Mouse (Mus musculus) T-helper 1 cell (primary cell): Measurements from ENCODE around the gene Anapc15.

Source experiments
- in situ Hi-C: fragments of 300-600 bp; cut with MboI, MseI; formaldehyde crosslinking; loops from one replicate; pipeline ENCODE4 v1.15.1; 2025; ENCODE audit warnings: high pct_unique_total_duplicates

The Anapc15 gene

DNA sequence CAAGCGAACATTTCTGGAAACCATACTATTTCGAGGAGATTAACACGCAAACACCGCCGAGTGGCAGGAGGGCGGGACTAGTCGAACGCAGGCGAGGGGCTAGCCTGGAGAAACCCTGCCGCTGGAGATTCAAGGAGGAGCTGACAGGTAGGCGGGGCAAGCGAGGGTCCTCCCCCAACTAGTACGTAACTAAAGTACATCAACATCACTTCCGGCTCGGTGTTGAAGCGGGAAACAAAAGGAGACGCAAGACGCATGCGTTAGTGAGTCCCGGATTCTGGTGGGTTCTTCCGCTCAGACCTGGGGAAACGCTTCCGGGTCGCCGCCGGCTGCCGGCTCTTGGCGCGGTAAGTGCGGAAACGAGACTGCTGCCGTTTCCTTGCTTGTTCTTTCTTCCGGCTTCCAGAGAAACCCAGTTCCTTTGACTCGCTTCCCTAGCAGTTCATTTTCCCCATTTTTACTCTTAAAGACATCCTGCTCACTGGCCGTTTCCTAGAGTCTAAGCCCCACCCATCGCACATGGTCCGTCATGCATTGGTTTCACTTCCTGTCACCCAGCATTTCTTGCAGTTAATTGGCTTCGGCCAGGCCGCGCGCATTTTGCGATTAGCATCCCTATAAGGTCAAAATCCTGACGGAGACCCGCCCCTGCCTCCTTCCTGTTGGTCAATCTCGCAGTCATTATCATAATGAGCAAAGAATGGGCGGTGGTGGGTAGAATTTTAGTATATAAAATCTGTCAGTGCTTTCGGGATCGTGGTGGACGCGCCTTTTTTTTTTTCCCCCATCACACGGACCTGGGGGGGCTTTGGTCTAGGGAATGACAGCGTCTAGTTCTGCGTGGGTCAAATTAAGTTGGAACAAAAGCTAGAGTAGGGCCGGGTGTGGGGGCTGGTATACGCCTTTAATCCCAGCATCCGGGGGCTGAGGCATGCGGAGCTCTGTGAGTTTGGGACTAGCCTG is 32.9 kb downstream of the Anapc15 start:
- in situ Hi-C loops: loop anchor here (5.0 kb wide), 1 partner anchor 36 kb away; the partner anchor contains the start of genes Lrrc51 and Numa1

DNA sequence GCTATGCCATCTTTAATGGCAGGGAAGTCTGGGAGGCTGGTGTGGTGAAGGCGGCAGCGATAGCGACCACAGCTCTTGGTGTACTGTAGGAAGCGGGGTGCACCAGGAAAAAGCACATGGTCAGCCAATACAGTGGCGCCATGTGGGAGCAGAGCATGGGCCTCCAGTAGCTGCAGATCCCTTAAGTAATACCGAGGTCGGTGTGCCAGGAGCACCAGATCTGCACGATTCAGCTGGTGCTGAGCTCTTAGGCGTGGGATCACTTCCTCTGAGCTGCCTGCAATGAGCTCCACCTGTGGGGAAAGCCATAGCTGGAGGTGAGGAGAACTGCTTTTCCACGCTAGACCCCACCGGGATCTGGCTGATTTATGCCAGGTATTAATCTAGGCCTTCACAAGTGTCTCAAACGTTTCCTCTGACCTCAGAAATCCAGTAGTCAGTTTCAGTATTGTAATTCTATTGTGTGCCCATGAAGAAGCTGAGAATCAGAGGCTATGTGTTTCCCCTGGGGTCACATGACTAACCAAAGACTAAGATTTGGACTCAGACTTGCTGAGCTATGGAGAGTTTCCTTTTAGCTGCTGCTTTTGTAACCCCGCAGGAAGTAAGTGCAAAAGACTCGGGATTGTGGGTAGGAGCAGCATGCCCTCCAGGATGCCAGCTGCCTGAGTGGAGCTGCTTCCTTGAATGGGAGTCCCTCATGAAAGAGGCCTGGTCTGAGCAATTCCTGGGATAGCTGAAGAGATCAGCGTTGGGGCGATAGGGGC is 37.0 kb downstream of the Anapc15 start:
- in situ Hi-C loops: no loop called here

DNA sequence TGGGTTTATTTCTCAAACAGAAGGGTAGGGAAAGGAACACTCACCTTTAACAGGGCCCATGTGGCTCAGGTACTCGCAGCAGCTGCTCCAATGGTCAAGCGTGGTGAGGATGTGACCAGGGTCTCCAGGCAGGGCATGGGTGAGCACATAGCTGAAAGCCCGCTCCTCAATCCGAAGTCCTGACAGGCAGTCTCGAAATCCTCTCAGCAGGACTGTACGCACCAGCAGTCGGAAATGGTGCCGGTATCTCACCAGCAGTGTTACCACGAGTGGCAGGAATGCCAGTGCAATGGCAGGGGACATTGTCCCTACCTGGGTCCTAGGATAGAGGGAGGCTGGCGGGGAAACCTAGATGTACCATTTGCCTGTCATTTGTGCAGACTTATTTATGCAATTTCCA is 38.5 kb downstream of the Anapc15 start:
- in situ Hi-C loops: no loop called here

DNA sequence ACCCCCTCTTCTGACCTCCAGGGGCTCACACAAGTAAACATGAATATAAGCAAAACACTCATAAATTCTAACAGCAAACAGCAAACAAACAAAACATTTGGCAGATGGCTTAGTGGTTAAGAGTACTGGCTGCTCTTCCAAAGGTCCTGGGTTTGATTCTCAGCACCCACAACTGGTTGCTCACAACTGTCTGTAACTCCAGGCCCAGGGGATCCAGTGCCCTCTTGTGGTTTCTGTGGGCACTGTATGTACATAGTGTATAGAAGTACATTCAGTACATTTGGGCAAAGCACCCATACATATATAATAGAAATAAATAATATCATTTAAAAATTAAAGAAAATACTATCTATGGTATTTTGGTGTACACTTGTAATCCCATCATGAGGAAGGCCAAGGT is 39.3 kb downstream of the Anapc15 start:
- in situ Hi-C loops: no loop called here

DNA sequence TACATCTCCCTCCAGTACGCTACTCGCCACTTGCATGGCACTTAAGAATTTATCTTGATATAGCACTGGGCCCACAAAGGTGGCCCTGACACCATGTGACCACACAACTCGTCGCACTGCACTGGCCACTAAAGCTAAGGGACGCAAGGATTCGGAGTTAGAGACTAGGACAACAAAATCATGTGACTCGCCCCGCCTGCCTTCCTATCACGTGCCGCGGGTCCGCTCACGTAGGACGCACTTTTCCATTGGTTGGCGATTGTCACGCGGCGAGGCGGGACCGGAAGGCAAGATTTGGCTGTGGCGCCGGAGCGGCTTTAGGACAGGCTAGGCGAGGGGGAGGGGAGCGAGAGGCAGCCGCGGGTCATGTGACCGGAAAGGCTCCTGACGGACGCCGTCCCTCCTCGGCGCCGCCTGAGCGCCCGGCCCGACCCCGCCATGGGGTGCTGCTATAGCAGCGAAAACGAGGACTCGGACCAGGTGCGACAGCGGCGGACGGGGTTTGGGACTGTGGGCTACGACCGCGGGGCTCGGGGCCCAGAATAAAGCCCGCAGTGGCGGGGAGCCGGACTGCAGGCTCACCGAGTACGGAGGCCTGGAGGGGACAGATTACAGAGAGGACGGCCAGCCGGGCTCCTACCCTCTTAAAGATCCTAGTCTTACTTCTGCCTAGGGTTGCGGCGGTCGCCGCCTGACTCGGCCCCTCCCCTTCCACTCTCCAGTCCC is 42.2 kb downstream of the Anapc15 start, which contains the start of gene Lamtor1:
Gene Lamtor1, plus strand, starts transcription at position 344 of the 726 bp plus-strand sequence.
- in situ Hi-C loops: no loop called here

DNA sequence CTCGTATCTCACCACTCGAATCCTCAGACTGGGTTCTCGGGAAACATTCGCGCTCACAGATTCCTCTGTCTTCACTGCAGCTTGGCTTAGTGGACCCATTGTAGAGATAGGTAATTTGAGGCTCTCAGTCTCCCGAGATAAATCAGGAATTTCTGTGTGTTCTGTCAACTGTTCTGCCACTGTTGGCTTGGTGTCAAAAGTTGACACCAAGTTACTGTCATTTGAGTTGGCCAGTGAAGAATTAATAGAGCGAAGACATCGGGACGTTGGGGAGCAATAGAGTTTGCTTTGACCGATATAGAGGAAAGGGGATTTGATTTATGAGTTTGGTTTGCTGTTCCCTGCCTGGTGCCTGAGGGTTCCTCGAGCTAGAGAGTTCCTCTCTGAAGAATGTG is 42.8 kb downstream of the Anapc15 start, which contains the start of gene Tomt:
Gene Tomt, minus strand, starts transcription at position 73 of the 395 bp plus-strand sequence.
- in situ Hi-C loops: no loop called here

DNA sequence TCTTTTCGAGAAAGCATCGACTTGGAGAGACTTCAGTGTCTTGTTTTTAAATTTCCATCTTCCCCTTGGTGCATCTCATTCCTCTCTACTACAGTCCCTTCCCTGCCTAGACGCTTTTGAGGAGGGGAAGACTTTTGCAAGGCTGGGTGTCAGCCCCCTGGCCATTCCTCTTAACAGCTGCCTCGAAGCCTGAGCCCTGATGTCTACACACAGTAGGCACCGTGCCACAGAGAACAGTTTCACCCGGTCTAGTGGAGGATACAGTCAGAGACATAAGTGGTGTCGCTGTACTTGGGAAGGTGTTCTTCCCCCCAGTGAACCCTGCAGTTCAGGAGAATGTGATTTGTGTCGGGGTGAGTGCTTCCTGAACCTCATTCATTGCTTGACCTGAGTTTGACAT is 43.2 kb downstream of the Anapc15 start:
- in situ Hi-C loops: no loop called here

DNA sequence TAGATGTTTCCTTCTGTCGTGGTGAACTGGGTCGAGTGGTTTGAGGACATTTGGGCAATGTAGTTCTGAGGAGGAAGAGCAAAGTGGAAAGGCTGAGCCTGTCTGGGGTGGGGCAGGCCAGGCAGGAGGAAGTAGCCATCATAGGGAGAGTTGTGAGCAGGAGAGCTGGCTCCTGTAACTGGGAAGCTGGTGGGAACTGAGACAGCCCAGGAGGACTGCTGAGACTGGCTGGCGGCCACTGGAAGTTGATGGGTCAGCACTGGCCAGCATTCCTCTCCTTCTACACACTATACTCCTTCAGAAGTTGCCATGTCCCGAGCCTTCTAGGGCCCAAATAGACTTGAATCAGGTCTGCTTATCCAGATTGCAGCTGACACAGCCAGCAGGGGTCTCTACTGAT is 44.9 kb downstream of the Anapc15 start:
- in situ Hi-C loops: no loop called here

DNA sequence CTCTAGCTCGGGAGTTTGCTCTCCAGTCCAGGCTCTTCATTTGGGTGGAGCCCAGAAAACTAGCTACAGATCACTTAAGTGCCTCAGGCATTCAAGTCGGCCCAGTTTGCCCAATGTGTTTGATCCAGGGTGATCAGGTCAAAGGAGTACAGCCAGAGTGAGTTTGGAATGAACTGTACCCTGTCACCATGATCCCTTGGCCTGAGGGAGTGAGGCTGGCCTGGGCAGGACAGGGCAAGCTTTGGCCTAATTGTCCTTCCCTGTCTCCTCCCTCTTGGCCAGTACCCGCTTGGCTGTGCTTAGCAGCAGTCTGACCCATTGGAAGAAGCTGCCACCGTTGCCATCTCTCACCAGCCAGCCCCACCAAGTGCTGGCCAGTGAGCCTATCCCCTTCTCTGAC is 46.6 kb downstream of the Anapc15 start:
- in situ Hi-C loops: no loop called here

DNA sequence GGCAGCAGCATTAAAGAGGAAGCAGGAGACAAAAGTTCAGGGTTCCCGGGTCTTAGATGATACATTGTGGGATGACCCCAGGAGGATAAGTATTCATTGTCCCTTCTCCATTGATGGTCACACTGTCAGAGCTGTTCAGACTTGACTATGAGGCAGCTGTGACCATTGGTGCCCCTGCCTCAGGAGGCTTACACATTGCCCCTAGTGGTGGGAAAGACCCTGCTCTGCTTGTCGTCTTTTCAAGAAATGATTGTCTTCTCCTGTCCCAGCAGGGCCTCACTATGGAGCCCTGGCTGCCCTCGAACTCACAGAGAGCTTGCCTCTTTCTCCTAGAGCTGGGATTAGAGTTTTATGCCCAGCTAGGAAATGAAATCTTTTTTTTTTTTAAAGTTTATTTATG is 48.5 kb downstream of the Anapc15 start:
- in situ Hi-C loops: no loop called here

DNA sequence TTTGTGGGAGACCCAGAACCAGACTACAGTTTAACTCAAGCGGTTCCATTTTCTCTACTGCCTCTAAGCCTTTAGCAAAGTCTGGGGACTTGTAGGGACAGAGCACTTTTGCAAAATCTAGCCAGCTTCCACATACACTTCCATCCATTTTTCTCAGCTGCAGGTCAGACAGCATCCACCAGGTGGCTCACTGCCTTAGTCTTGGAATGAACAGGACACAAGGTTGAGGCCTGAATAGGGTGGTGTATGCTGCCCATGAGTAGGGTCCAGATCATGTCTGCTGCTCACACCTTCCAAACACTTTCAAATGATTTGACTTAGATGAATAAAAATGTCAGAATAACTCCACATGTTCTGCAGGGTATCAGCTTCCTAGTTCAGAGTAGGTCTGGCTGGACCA is 54.6 kb downstream of the Anapc15 start:
- in situ Hi-C loops: no loop called here

DNA sequence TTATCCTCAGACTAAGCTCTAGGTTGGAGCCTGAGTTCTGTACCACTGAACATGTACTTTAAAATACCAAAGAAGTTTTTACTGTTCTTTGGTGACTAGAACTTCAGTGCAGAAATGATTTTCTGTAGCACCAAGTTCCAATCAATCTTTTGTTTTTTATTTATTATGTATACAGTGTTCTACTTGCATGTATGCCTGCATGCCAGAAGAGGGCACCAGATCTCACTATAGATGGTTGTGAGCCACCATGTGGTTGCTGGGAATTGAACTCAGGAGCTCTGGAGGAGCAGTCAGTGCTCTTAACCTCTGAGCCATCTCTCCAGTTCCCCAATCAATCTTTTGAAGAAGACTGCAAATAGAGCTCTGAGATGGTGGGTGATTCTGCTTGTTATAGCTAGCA is 62.4 kb downstream of the Anapc15 start:
- in situ Hi-C loops: loop anchor here (5.0 kb wide), 1 partner anchor 156 kb away; the partner anchor contains the start of gene Trpc2

DNA sequence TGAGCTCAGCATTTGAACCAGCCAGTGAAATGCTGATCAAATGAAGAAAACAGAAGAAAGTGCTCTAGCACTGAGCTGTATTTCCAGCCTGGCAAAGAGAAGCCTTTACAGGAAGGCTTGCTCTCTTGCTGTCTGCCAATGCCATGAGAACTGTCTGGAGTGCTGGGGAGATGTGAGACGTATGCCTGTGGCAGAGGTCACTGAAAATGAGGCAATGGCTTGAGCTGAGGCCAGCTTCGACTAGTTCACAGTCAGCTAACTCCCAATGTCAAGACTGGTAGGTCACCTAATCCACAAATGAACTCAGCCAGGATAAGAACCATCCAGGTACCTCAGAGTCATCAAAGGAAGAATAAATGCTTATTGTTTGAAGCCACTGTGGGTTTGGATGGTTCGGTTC is 64.6 kb downstream of the Anapc15 start:
- in situ Hi-C loops: loop anchor here (5.0 kb wide), 1 partner anchor 154 kb away; the partner anchor contains the start of gene Trpc2

DNA sequence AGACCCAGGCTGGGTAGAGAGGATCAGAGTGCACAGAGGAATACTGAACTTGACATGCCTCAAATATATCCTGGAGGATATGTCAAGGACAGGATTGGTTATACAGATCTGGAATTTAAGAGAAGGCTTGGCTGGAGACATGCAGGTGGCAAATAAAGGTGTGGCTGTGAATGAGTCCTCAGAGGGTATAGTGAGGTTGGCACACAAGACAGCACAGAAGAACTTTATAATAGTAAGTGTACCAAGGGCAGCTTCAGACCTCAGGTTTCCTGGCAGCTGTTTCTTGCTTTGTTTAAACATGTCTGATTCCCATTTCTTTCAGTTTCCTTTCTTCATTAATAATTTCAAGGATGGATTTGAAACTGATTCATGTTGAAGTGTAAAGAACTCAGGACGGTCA is 69.0 kb downstream of the Anapc15 start:
- in situ Hi-C loops: loop anchor here (5.0 kb wide), 1 partner anchor 35 kb away; no protein-coding TSS in a partner anchor

DNA sequence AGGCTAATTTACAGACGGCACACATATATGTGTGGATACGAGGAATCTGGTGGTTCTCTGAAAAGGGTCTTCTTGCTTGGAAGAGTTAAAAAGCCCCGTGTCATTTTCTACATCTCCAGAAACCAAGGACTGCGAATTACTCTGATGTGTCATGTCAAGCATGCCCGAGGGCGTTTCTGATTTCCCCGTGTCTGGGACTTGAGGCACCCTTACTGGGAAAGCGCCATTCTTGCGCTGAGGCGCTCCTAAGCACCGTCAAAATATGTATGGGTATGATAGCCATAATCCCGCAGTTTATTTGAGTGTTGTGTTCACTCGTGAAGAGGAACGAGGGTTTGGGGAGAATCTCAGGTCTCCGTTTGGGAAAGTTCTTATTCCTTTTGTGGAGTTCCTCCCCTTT is 69.8 kb downstream of the Anapc15 start:
- in situ Hi-C loops: loop anchor here (5.0 kb wide), 1 partner anchor 36 kb away; no protein-coding TSS in a partner anchor

DNA sequence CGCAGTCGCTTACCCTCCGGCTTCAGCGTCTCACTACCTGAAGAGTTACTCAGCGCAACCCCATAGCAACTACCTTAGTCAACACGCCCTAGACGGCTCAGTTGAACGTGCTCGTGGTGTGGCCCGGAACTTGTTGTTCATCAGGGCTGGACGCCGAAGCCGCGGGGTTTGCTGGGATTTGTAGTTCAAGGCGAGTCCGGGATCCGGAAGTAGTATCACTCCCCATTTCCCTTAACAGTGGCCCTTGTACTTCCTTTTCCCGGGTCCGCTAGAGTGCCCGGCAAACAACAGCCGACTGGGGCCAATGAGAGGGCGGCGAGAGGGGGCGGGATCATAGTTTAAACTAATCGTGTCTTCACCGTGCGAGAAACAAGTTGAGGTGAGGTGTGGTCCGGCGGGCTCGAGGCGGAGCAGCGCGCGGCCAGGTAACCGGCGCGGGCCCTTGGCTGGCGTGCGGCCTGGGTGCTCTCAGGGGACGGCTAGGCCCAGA is 70.3 kb downstream of the Anapc15 start, which contains the start of the genes Lrrc51 and Numa1:
Gene Lrrc51, minus strand, starts transcription at position 145 of the 490 bp plus-strand sequence.
Gene Numa1, plus strand, starts transcription at position 361 of the 490 bp plus-strand sequence.
- in situ Hi-C loops: loop anchor here (5.0 kb wide), 1 partner anchor 36 kb away; no protein-coding TSS in a partner anchor

DNA sequence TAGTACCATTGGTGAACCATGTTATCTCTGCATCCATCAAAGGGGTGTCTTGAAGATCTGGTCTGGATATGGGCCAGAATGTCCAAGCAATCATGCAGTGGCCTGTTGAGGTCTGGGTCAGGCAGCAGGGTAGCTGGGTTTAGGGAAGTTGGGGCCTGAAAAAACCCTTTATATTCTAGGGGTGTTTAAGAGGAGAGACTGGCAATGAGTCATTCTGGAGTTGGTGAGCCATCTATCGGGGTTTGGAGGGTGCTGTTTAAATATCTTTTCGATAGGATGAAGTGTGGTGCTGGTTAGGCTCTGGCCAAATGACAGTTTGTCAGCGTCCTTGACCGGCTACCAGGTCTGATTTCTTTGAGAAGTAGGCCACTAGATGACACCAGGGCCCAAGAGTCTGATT is 72.4 kb downstream of the Anapc15 start:
- in situ Hi-C loops: no loop called here

DNA sequence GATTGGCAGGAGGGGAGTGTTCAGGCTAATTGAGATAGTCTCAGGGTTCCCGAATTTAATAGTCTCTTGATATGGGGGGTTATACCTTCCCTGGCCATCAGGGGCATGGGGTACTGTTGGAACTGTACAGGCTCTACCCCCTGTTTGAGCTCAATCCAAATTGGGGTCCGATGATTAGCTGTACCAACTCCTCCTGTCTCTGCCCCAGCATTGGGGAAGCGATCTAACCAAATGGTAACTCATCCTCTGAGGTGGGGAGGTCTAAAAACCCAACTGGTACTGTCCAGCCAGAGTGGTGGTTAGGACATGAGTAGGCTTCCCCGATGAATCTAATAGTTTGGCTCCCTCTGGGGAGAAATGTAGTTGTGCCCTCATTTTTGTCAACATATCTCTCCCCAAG is 73.5 kb downstream of the Anapc15 start:
- in situ Hi-C loops: no loop called here

DNA sequence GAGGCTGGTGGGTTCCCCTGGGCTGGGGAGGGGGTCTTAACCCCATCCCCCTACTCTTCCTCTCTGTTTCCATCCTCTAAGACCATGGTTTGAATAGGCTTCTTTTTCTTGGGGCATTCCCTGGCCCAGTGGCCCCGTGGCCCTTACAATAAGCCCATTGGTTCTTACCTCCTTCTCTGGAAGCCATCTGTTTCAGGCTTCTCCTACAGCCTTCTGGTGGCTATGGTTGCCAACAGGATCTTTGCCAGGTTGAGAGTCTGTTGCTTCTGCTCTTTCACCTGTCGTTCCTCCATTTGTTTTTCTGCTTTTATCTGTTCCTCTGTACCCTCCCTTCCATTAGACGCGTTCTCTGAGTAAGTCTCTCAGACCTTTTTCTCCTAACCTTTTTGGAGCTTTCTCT is 74.1 kb downstream of the Anapc15 start:
- in situ Hi-C loops: no loop called here

DNA sequence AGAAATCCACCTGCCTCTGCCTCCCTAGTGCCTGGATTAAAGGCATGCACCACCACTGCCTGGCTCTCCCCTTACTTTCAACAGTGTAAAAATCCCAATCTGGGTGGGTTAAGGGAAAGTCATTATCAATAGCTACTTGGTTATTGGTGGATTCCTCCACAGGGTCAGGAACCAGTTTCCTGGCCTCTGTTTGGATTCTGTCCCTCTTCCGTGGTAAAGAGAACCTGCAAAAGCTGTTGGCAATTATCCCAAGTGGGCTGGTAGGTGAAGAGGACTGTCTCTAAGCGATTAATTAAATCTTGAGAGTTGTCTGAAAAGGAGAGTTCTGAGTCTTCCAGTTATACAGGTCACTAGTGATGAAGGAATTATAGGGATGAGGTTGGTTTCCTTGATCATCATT is 74.8 kb downstream of the Anapc15 start:
- in situ Hi-C loops: no loop called here

DNA sequence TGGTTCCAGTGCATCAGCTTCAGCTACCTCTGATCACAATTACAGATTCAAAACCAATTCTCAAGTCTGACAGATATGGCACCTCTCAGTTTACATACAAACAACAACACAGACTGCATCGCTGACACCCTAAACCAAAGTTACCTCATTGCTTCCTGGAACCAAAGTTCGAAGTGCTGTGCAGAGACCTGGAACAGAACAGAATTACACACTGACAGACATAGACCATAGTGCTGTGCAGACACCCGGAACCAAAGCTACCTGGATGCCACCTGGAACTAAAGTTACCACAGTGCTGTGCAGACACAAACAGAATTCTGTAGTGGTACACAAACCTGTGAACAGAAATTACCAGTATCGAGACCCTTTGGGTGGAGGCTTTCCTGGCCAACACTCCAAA is 76.2 kb downstream of the Anapc15 start:
- in situ Hi-C loops: no loop called here
